Mouse (Mus musculus): ENCODE measurements at regions not wholly inside any gene's neighbourhood (a gene's known extent, or its start where the extent isn't known, plus 50 kb on each side); places are given as distances from the start of the nearest gene placed in this dataset.

DNA sequence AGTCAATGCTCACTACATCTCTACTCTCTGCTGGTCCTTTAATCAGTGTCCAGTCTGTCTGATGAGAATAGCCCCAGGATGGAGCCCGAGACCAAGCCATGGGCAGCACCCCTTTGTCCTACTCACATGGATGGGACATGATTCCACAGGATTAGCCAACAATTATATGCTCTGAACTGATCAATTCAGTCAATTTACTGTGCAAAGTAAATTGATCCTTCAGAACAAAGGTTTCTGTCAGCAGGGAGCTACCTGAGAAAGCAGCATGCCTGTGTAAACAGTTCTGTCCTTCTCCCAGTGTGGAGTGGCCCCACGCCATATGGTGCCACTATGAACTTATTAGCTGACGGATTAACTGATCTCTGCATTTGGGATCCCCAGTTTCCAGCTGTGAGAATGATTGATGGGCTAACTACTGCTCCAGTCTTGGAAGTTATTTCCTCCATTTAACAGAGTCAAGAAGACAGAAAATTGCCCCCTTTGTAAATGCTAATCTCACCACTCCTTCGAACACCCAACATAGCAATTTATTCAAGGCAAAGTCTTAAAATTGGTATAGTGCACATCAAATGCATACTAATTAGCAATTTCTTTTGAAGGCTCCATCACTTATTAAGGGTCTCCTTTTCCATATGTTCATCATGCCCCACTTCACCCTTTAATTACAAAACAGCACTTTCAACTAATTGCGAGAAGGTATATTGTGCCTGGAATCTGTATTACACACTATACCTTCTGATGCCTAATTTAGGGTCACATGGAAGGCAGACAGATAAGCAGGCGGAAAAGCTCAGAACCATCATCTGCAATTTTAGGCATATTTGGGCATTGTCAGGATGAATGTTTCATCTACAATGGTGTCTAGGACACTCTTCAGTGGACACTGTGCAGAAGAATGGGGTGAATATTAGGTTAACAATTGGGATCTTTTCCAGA lies 417.3 kb downstream of the Tmem161b start:
- no peak for DNase-seq (ENCODE audit: extremely low spot score in 1 of 2, low spot score in 1 of 2)

DNA sequence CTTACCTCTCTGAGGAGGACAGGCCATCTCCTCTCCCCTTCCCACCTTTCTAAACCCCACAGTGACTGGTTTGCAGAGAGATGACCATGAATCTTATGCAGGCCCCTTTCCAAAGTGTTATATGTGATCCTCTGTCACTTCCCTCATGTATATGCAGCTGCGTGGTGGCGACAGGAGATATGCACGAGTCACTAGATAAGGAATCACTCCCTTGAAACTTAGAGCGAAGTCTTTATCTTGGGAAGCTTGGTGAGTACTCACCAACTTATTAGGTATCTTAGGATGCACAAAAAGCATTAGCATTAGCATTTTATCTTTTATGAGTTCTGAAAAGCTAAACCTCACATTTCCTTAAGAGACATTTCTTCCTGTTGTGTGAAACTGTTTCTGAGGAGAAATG lies 421.9 kb downstream of the Tmem161b start:
- DNase-seq (ENCODE audit: extremely low spot score in 1 of 2, low spot score in 1 of 2) = no peak

DNA sequence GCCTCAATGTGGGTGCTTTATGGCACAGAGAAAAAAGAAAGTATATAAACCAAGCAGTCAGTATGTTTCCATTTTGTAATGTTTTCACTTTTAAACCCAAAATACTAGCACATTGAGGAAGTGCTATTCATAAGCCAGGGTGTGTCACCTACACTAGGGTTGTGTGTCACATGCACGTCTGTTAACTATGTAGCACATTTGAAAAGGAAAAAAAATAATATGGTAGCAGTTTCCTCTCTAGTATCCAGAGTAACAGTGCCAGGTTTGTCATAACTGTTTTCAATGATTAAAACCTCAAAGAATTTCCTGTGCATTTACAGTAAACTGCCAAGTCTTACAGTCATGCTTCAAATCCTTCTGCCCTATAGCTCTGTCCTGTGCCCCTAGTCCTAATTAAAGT lies 424.8 kb downstream of the Tmem161b start:
- DNase-seq (ENCODE audit: extremely low spot score in 1 of 2, low spot score in 1 of 2) = no peak

GRCm38 (mm10) chr13:84648056-84648455 lies 426.0 kb downstream of the Tmem161b start:
- no peak for DNase-seq (ENCODE audit: extremely low spot score in 1 of 2, low spot score in 1 of 2)

- DNase-seq (ENCODE audit: extremely low spot score in 1 of 2, low spot score in 1 of 2) = peak in 1 of 2 experiments; percentile 13
These were observed 441.9 kb downstream of the Tmem161b start for GRCm38 (mm10) chr13:84663967-84664366.

- DNase-seq (ENCODE audit: extremely low spot score in 1 of 2, low spot score in 1 of 2) = no peak
These were observed 458.9 kb downstream of the Tmem161b start for GRCm38 (mm10) chr13:84680971-84681370.

DNA sequence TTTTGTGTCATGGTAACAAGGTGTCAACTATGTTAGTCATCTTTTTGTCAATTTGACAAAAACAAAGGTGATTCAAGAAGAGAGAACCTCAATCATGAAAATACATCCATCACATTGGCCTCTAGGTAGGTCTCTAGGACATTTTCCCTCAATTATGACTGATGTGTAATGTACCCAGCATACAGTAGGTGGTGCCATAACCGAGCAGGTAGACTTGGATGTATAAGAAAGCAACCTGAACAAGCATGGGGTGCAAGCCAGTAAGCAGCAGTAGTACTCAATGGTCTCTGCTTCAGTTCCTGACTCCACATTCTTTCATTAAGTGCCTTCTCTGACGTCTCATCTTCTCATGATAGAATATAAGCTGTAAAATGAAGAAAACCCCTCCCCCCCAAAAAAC lies 463.8 kb downstream of the Tmem161b start:
- peak in 1 of 2 experiments; percentile 47 for DNase-seq (ENCODE audit: extremely low spot score in 1 of 2, low spot score in 1 of 2)

- DNase-seq (ENCODE audit: extremely low spot score in 1 of 2, low spot score in 1 of 2) = peak in 1 of 2 experiments; percentile 18
These were observed 471.4 kb downstream of the Tmem161b start for GRCm38 (mm10) chr13:84693462-84693861.

GRCm38 (mm10) chr13:84698472-84699080 lies 476.5 kb downstream of the Tmem161b start:
- DNase-seq (ENCODE audit: extremely low spot score in 1 of 2, low spot score in 1 of 2) = no peak

GRCm38 (mm10) chr13:84741231-84741630 lies 448.0 kb upstream of the Ccnh start:
- DNase-seq (ENCODE audit: extremely low spot score in 1 of 2, low spot score in 1 of 2) = no peak

DNA sequence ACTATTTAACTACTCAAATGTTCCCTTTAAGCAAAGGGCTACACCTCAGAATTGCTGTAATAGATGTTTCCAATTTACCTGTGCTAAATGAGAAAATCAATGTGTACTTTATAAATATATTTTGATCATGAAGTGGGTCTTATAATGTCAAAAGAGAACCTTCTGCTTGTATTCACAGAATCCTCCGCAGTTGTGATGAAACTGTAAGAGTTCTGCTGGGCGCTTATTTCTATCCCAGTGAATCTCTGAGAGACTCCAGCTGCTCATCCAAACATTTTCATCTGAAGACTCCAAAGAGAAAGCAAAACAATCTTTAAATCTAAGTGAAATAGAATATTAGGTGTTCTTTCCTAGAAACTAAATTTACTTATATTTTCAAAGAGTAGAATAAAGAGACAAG lies 440.9 kb upstream of the Ccnh start:
- DNase-seq (ENCODE audit: extremely low spot score in 1 of 2, low spot score in 1 of 2) = no peak

GRCm38 (mm10) chr13:84749214-84749613 lies 440.0 kb upstream of the Ccnh start:
- no peak for DNase-seq (ENCODE audit: extremely low spot score in 1 of 2, low spot score in 1 of 2)

DNA sequence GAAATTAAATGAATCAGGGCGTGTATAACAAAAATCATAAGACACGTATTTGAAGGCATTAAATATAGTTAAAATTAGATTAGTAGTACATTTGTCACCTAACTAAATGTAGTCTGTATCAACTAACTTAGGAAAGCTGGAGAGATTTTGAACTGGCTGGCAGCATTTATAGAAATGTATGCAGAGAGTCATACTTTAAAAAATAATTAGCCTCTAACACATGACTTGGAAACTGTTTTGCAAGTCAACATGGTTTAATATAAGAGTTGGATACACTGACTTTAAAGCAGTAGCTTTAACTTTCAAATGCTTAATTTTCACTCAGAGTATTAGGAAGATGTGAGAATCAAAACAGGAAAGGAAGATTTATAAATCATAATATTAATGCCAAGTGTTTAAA lies 439.1 kb upstream of the Ccnh start:
- no peak for DNase-seq (ENCODE audit: extremely low spot score in 1 of 2, low spot score in 1 of 2)

GRCm38 (mm10) chr13:84751576-84752490 lies 437.4 kb upstream of the Ccnh start:
- DNase-seq (ENCODE audit: extremely low spot score in 1 of 2, low spot score in 1 of 2) = no peak

DNA sequence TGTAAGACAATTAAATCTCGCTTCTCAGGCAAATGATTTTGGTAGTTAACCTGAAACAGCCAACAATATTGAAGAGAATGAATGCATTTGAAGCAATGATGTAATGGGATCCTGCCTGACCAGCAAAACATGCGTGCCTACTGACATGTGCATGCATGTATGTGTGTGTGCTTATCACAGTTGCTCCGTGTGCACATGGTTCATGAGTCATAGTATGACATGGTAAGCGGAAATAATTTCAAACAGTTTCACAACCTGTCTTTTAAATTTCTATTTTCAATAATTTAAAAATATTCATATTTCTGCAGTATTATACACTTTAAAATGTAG lies 436.8 kb upstream of the Ccnh start:
- no peak for DNase-seq (ENCODE audit: extremely low spot score in 1 of 2, low spot score in 1 of 2)

GRCm38 (mm10) chr13:84753751-84754500 lies 435.3 kb upstream of the Ccnh start:
- no peak for DNase-seq (ENCODE audit: extremely low spot score in 1 of 2, low spot score in 1 of 2)

- no peak for DNase-seq (ENCODE audit: extremely low spot score in 1 of 2, low spot score in 1 of 2)
These were observed 434.1 kb upstream of the Ccnh start for GRCm38 (mm10) chr13:84754821-84755725.

DNA sequence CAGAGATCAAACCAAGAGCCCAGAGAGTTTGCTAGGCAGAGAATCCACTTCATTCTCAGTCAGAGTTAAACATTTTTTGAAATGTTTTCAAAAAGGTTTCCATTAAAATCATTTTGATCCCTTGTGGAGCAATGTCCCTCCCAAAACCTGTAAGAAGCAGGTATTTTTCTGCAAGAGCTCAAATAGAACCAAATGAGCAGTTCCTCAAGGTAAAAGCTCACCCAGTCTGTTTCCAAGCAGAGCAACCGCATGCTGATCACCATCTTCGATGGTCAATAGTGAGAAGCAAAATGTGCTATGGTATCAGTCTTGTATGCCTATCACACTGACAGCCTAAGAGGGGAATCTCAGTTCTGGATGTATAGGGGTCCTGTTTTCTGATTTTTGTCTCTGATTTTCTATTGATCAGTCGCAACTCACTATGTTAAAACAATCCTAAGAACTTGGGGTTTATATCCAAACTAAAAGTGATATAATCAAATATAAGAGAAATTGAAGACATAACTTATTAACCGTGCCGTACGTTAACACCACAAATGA lies 432.3 kb upstream of the Ccnh start:
- DNase-seq (ENCODE audit: extremely low spot score in 1 of 2, low spot score in 1 of 2) = peak in 1 of 2 experiments; percentile 47
